In genomic region chr13:28416231-28416630, GRCm38 (mm10) we compare ENCODE assay signal across 8 mouse cellular contexts.
DNase-seq lines count a peak whose midpoint lies in the region; ATAC-seq and TF ChIP-seq lines count a peak whose summit lies in the region.

No protein-coding gene starts in this region.

- intact Hi-C loops in gastrocnemius, postnatal 14 days (cut with DNase I; ENCODE audit: low total_unique reads) = loop anchor here (10.0 kb wide), 1 partner anchor 539 kb away; the partner anchor contains the start of gene Sox4
- intact Hi-C loops in left cerebral cortex, postnatal 14 days (cut with DNase I) = loop anchor here (5.0 to 10.0 kb wide), 4 partner anchors 301 to 1421 kb away; no protein-coding TSS in a partner anchor

- peak; percentile 50 to 61 for DNase-seq in adrenal gland, postnatal 36 days
- peak; percentile 45 for DNase-seq in gastrocnemius, postnatal 14 days
- DNase-seq in kidney, adult 18-20 months = peak; percentile 49
- peak; percentile 71 to 90 for DNase-seq in left cerebral cortex, postnatal 14 days (ENCODE audit: low spot score in 2 of 2)
- no peak for DNase-seq in urinary bladder, adult 18-20 months (ENCODE audit: low spot score in 2 of 2)

- no peak for ATAC-seq in megakaryocyte progenitor cell, adult 5-6 weeks (replicated peaks; ENCODE audit: poor library complexity)

- TF ChIP-seq POLR2A in cortical plate, adult 2 months (IDR thresholded peaks at IDR 0.05; ENCODE audit: extremely low read depth, insufficient read depth, low read length) = no peak
- TF ChIP-seq POLR2A in olfactory bulb, adult 2 months (IDR thresholded peaks at IDR 0.05; ENCODE audit: insufficient read depth, low read depth, low read length) = no peak

- H3K4me3 ChIP-seq in cortical plate, adult 2 months (ENCODE audit: insufficient read depth, low read length) = peak overlapping the region; percentile 94
- peak overlapping the region; percentile 24 for H3K4me3 ChIP-seq in olfactory bulb, adult 2 months (ENCODE audit: insufficient read depth, low read depth, low read length)

- H3K27ac ChIP-seq in cortical plate, adult 2 months (ENCODE audit: insufficient read depth, low read length) = 0 out of 2 replicates have a peak overlapping the region, but pooled peaks have one; percentile 43
- H3K27ac ChIP-seq in olfactory bulb, adult 2 months (ENCODE audit: insufficient read depth, low read depth, low read length) = peak overlapping the region; percentile 99

- 1% methylated on average over 6 of the region's 6 CpGs for WGBS in olfactory bulb, adult 2 months

- TF ChIP-seq CTCF in cortical plate, adult 2 months (IDR thresholded peaks at IDR 0.05; ENCODE audit: extremely low read depth, insufficient read depth, low read length) = no peak
- TF ChIP-seq CTCF in olfactory bulb, adult 2 months (IDR thresholded peaks at IDR 0.05; ENCODE audit: insufficient read depth, low read depth, low read length) = no peak

- no peaks in the 10 kb centered on the region; the same call in 1 of the 2 replicates for H3K4me1 ChIP-seq in cortical plate, adult 2 months (ENCODE audit: control insufficient read depth, insufficient read depth, low read length)
- H3K4me1 ChIP-seq in olfactory bulb, adult 2 months (ENCODE audit: control insufficient read depth, insufficient read depth, low read length) = no peaks in the 10 kb centered on the region

Comparison
In these comparisons a context has a peak if more than half of its experiments do, and no peak if none do; other contexts are left out.
1. DNase-seq: peak in adrenal gland, postnatal 36 days (2 of 2), gastrocnemius, postnatal 14 days (single experiment), kidney, adult 18-20 months (single experiment) and left cerebral cortex, postnatal 14 days (2 of 2); none in urinary bladder, adult 18-20 months (0 of 2).